Mouse (Mus musculus) cerebellum, adult 2 months (tissue): Measurements from ENCODE around the gene Itpr3. TPM values are rescaled to one million over a fixed set of nuclear protein-coding genes. Genes with fewer than 3 reads are reported as not detected.

Experiments
- DNase-seq, 2 experiments: peaks; one replicate each; pipeline ENCODE4 v3.0.0; 2021
- H3K27ac ChIP-seq: fragments of 200-500 bp; 2 replicates; pipeline ENCODE4 v1.5.1; 2012; ENCODE audit warnings: low read length, control low read depth, inconsistent platforms; ENCODE audit not compliant: insufficient read depth
- H3K27me3 ChIP-seq: fragments of 200-500 bp; 2 replicates; pipeline ENCODE4 v1.6.1; 2012; ENCODE audit warnings: inconsistent platforms, mild to moderate bottlenecking, low read length, moderate library complexity; ENCODE audit not compliant: control insufficient read depth, insufficient read depth
- H3K4me1 ChIP-seq: fragments of 200-500 bp; 2 replicates; pipeline ENCODE4 v1.6.1; 2011; ENCODE audit warnings: low read length; ENCODE audit not compliant: control insufficient read depth, insufficient read depth
- H3K4me3 ChIP-seq: fragments of 200-500 bp; replicated peaks from 2 replicates; pipeline ENCODE3; 2011; ENCODE audit warnings: mild to moderate bottlenecking, low read depth, low read length, control low read depth; ENCODE audit not compliant: insufficient read depth
- CTCF ChIP-seq: fragments of 200-500 bp; IDR thresholded peaks from 2 replicates; pipeline ENCODE4 v1.5.1; 2011; ENCODE audit warnings: low read depth, mild to moderate bottlenecking, control low read depth, low read length, moderate library complexity, borderline replicate concordance; ENCODE audit not compliant: insufficient read depth
- POLR2A ChIP-seq: fragments of 200-500 bp; IDR thresholded peaks from 2 replicates; pipeline ENCODE4 v1.6.1; 2011; ENCODE audit warnings: low read length, control low read depth, borderline replicate concordance; ENCODE audit not compliant: insufficient read depth
- WGBS: fragments of 180-500 bp; shearing (Covaris S2); methylation state at CpG from one replicate; pipeline ENCODE4 v1.1.7; 2018; 5-methylcytosine and 5-hydroxymethylcytosine counted together
- polyA plus RNA-seq: library from polyadenylated mRNA; depleted of rRNA; stranded (reverse); fragments of >200 nt; gene quantifications from 2 replicates; pipeline ENCODE4 v1.2.3, GENCODE M21; 2012

Itpr3 gene
- polyA plus RNA-seq, 1 experiment: 6.5 TPM

- no peak for TF ChIP-seq CTCF
- TF ChIP-seq POLR2A: no peak
- no peak for DNase-seq
- H3K27ac ChIP-seq: no peak overlapping the region
- H3K4me3 ChIP-seq: no peak overlapping the region
- H3K4me1 ChIP-seq: peaks cover 51% of the 10 kb centered on the region
- H3K27me3 ChIP-seq: no peaks in the 10 kb centered on the region
- 69% methylated on average over 9 of the region's 9 CpGs for WGBS
Observed at GRCm38 (mm10) chr17:27073778-27074177, 16.7 kb downstream of the Itpr3 start.

DNA sequence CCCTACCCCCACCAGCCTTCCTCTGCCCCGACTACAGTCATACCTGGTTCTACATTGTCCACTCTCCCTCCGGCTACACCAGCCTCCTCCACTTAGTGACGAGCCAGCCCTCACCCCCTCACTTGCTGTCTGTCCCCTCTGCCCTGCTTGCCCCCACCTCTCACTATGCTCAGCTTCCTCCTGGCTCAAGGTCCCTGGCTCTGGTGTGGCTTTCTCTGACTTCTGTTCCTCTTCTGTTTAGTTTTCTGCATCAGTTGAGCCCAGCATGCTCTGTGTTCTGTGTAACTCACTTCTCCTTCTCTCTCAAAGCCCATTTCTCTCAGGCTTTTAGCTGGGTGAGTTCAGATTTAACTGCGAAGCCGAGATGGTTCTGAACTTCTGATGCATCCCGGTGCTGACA lies 17.1 kb downstream of the Itpr3 start:
- no peaks in the 10 kb centered on the region for H3K27me3 ChIP-seq
- WGBS: 74% methylated on average over 6 of the region's 6 CpGs
- TF ChIP-seq POLR2A: no peak
- TF ChIP-seq CTCF: no peak
- no peak overlapping the region for H3K27ac ChIP-seq
- no peak overlapping the region for H3K4me3 ChIP-seq
- DNase-seq: no peak
- peaks cover 51% of the 10 kb centered on the region for H3K4me1 ChIP-seq

DNA sequence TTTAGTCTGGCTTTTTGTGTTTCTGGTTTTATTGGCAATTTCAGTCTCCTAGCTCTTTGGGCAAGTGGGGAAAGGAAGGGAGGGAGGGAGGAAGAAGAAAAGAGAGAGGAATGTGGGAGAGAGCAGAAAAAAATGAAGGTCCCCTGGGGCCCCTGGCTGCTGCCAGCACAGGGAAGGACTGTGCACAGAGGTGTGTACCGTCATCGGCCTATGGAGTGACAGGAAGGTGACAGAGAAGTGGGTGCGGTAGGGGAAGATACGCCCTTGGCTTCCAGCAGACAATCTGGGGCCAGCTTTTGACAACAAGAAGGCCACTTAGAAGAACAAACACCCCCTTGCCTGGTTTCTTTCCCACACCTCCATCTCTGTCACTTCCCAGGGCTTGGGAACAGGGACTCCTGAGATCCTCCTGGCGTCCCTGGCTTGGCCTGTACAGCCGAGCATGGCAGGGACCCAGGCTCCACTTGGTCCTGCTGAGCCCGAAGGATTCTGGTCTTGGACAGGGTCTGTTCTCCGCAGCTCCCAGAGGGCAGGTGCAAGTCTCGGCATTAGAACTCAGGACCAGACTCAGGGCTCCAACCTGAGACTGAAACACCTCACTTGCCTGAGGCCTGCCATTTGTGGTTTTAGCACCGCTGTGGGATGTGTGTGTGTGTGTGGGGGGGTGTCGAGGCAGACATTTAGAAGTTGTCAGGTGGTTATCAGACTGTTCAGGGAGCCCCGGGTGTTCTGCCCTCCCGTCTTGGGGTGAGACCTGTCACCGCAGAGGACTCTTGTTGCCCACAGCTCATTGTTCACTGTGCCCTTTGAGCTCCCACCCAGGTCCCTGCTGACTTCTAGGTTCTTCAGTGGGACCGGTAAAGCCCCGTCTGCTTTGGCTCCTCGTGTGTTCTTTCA lies 18.0 kb downstream of the Itpr3 start:
- Histone ChIP-seq H3K27ac (no peak overlapping the region), H3K27me3 (no peaks in the 10 kb centered on the region), H3K4me3 (no peak overlapping the region), H3K4me1 (peaks cover 48% of the 10 kb centered on the region)
- DNase-seq: peak in 1 of 2 experiments; percentile 36
- no peak for TF ChIP-seq CTCF
- TF ChIP-seq POLR2A: no peak
- WGBS: 54% methylated on average over 17 of the region's 17 CpGs

- Histone ChIP-seq H3K27me3 (no peaks in the 10 kb centered on the region), H3K4me1 (peaks cover 34% of the 10 kb centered on the region), H3K27ac (no peak overlapping the region), H3K4me3 (no peak overlapping the region)
- no peak for DNase-seq
- WGBS: 97% methylated on average over 7 of the region's 7 CpGs
- TF ChIP-seq POLR2A (no peak), CTCF (no peak)
Observed at GRCm38 (mm10) chr17:27077133-27077532, 20.0 kb downstream of the Itpr3 start.

- TF ChIP-seq CTCF (peak; percentile 28; the same call in 1 of the 2 replicates), POLR2A (no peak)
- H3K4me1 ChIP-seq: peaks cover 26% of the 10 kb centered on the region
- no peak overlapping the region for H3K4me3 ChIP-seq
- no peak overlapping the region for H3K27ac ChIP-seq
- H3K27me3 ChIP-seq: no peaks in the 10 kb centered on the region
- DNase-seq: no peak
- WGBS: 83% methylated on average over 6 of the region's 6 CpGs
Observed at GRCm38 (mm10) chr17:27077920-27078319, 20.8 kb downstream of the Itpr3 start.

GRCm38 (mm10) chr17:27078499-27078898 lies 21.4 kb downstream of the Itpr3 start:
- no peak overlapping the region for H3K27ac ChIP-seq
- WGBS: 88% methylated on average over 6 of the region's 6 CpGs
- no peaks in the 10 kb centered on the region for H3K27me3 ChIP-seq
- peaks cover 24% of the 10 kb centered on the region for H3K4me1 ChIP-seq
- TF ChIP-seq CTCF (no peak), POLR2A (no peak)
- no peak overlapping the region for H3K4me3 ChIP-seq
- no peak for DNase-seq

GRCm38 (mm10) chr17:27081868-27082267 lies 24.8 kb downstream of the Itpr3 start:
- no peak overlapping the region for H3K4me3 ChIP-seq
- H3K4me1 ChIP-seq: no peaks in the 10 kb centered on the region
- 87% methylated on average over 5 of the region's 5 CpGs for WGBS
- DNase-seq: no peak
- H3K27ac ChIP-seq: no peak overlapping the region
- H3K27me3 ChIP-seq: no peaks in the 10 kb centered on the region
- TF ChIP-seq CTCF (no peak), POLR2A (no peak)

DNA sequence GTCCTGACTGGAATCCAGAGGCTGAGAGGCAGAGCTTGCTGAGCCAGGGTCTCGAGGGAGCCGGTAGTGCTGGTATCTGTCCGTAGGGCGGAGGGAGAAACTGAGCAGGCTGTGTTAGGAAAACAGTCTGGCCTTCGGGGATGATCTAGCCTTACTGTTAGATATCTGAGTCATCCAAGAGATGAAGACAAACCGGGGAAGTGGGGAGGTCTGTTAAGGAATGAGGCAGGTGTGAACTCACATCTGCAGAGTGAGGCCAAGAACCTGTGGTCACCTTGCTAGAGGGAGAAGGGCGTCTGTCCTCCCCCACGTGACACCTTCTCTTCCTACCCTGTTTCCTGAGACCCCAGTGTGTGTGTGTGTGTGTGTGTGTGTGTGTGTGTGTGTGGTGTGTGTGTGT lies 25.7 kb downstream of the Itpr3 start:
- TF ChIP-seq POLR2A (no peak), CTCF (no peak)
- H3K4me3 ChIP-seq: no peak overlapping the region
- no peak overlapping the region for H3K27ac ChIP-seq
- 86% methylated on average over 8 of the region's 8 CpGs for WGBS
- H3K27me3 ChIP-seq: no peaks in the 10 kb centered on the region
- H3K4me1 ChIP-seq: no peaks in the 10 kb centered on the region
- DNase-seq: no peak
